Mouse (Mus musculus): ENCODE data around the gene Rabggta.
A peak's percentile ranks its signal among the peaks of the same experiment; 100 is the strongest.

Rabggta gene

DNA sequence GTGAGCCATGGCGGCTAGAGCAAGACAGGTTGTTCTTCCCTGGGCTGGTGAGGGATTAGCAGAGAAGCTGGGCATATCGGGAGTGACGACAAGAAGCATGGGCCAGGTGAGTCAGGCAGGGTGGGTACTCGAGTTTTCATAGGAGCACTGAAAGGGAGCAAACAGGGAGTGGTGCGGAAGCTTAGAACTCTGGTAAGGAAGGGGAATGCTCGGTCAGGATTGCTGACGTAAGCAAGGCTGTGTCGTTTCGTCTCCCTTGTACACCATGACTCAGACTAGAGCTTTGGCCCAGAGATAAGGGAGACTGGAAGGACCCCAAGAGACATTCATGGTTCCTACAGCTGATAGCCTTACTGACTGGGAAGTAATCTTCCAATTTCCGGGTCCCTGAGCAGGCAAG lies 11.8 kb upstream of the Rabggta start:
- DNase-seq (ENCODE audit: low read depth): no peak

DNA sequence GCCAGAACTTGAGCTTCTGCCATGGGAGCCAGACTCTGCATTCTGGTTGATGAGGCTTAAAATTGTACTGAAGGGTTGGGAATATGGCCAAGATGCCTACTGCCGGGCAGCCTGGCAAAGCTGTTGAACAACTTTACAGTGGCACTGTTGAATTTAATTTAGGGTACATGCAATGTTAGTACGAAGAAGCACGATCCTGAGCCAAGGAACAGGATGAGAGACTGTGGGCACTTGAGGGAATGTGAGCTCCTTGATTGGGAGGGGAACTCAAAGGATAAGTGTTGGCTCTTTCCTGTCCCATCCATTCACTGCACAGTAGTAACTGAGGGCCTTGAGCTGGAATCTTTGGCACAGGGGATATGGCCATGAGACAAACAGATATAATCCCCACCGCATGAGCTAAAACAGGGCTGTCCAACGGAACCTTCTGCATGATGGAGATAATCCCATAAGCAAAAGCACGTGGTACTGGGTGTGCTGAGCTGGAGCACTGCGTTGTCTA lies 8.5 kb upstream of the Rabggta start:
- no peak for DNase-seq (ENCODE audit: low read depth)

DNA sequence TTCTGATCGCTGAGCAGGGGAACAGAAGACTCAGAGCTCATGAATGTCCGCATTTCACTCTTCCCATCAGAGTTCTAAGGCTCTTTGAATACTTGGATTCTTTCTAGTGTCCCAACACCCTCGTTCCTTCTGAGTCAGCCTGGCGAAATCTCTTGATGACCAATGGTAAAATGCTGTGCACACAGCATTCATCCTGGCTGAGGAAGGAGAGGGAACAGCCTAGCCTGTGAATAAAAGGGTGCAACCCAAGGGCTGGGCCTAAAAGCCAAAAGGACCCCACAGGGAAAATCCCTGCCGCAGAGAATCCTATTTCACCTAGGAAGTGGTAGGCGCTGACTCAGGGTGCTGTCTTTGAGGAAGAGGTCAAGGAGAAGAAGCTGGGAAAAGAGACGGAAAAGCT lies 8.1 kb upstream of the Rabggta start:
- no peak for DNase-seq (ENCODE audit: low read depth)

GRCm38 (mm10) chr14:55727889-55728685 lies 6.0 kb upstream of the Rabggta start:
- no peak for DNase-seq (ENCODE audit: low read depth)

DNA sequence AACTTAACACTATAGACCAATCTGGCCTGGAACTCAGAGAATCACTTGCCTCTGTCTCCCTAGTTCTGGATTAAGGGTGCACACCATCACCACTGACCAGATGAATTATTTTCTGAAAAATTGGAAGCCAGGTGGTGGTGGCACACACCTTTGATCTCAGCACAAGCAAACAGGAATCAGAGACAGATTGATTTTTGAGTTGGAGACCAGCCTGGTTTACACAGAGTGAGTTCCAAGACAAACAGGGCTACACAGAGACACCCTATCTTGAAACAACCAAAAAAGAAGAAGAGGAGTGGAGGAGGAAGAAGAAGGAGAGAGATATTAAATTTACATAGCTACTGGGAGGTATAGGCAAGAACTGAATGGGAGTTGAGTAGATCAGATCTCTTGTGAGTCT lies 4.2 kb upstream of the Rabggta start:
- DNase-seq (ENCODE audit: low read depth): no peak

- DNase-seq (ENCODE audit: low read depth): peak; percentile 72
Observed at GRCm38 (mm10) chr14:55724411-55724871, 2.4 kb upstream of the Rabggta start.

DNA sequence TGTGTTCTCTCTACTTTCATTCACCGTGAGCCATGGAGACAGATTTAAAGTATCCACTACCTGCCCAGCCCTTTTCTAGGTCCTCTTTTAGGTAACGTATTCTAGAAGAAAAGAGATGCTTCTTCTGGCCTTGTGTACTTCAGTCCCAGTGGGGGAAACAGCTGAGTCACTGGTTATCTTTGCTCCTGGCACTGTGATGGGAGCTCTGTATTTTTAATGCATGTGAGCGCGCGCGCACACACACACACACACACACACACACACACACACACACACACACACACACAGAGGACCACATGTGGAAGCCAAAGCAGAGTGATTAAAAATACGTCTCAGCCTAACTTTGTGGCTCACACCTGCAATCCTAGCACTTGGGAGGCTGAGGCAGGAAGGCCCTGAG lies 1.4 kb upstream of the Rabggta start:
- no peak for DNase-seq (ENCODE audit: low read depth)

DNA sequence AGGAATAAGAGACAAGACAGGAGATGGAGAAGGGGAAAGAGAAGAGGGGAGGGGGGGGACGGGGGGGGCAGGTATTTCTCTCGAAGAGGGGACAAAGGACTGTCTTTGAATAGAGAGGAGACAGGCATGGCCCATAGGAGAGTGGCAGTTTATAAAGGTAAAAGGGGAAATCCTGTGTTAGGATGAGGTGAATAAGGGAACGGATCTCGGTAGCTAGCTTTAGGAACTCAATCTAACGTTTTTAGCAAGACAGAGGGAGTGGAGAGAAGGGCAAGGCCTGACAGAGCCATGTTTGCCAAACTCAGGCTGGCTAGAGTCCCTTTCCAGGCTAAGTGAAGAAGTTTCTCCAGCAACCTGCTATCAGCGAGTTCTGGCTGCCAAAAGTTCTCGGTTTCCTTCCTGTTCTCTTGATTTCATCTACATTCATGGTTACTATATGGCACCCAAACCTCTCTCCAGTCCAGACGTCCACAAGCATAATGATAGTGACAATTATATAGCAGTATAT lies 429 bp upstream of the Rabggta start:
- no peak for DNase-seq (ENCODE audit: low read depth)

- DNase-seq (ENCODE audit: low read depth): no peak
Observed at GRCm38 (mm10) chr14:55721076-55721475, 987 bp downstream of the Rabggta start.

DNA sequence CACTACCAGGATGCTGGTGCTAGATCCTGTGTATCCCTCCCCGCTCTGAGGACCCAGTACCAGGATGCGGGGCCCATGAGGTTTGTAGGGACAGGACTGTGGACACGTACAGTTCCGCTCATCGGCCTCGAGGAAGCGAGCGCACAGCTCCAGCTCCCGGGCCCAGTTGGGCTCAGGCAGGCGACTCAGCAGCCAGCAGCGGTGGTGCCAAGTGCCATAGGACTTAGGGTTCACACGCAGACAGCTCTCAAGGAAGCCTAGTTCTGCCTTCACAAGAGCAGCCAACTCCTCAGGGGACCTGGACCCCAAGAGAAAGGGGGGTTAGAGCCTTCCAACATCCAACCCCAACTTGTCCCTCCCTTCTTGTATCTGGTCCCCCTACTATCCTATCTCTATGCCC lies 1.4 kb downstream of the Rabggta start:
- DNase-seq (ENCODE audit: low read depth): no peak

GRCm38 (mm10) chr14:55719737-55720136 lies 2.3 kb downstream of the Rabggta start:
- no peak for DNase-seq (ENCODE audit: low read depth)

DNA sequence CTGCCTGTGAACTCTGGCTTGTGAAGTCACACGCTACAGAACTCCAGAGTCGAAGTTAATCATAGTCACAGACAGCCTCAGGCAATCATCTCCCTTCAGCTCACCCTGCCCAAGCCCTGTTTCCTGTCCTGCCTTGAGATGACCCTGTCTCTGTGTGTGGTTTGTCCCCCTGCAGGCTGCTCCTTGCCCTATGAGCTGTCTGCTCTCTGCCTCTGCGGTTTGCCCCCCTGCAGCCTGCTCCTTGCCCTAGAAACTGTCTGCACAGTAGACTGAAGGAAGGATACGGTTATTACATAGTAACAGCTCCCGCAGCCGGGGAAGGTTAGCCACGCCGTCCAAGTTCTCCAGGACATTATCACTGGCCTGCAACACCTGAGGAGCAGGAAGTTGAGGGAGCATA lies 5.2 kb downstream of the Rabggta start:
- DNase-seq (ENCODE audit: low read depth): no peak

DNA sequence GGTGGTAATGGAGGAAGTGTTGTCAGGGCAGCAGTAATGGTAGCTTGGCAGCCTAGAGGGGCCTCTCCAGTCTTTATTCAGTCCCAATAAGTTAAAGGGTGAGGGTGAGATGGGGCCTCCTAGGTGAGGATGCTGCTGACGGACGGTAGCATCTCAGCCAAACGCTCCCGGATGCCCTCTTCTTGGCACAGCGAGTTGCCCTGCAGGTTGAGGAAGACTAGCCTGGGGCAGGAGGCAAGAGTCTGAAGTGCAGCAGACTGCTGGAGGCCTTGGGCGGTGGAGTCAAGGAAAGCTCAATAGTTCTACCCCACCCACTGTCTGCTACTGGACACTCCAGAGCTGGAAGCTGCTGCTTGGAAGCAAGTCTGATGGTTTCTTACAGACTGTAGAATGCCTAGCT lies 5.8 kb downstream of the Rabggta start:
- DNase-seq (ENCODE audit: low read depth): no peak

- DNase-seq (ENCODE audit: low read depth): no peak
Observed at GRCm38 (mm10) chr14:55714893-55715292, 7.2 kb downstream of the Rabggta start.

DNA sequence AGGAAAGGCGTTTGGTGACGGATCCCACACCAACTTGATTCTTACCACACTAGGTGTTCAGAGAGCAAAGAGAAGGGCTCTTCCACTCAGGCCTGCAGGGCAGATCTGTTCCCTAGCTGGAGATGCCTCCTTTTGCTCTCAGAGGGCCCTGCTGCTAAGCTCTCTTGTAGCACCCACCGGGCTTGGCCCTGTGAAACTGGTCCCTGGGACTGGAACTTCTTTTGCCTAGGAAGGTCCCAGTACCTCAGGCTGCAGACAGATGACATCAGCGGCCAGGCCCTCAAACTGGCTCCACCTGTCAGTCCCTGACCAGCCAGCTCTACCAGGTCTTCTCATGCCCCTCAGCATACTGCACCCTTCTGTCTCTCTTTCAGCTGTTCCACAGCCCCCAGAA lies 8.3 kb downstream of the Rabggta start, which contains the start of gene Tgm1:
Tgm1 (minus strand) TSS at position 198 of the 394 bp plus-strand sequence.
- DNase-seq (ENCODE audit: low read depth): no peak

DNA sequence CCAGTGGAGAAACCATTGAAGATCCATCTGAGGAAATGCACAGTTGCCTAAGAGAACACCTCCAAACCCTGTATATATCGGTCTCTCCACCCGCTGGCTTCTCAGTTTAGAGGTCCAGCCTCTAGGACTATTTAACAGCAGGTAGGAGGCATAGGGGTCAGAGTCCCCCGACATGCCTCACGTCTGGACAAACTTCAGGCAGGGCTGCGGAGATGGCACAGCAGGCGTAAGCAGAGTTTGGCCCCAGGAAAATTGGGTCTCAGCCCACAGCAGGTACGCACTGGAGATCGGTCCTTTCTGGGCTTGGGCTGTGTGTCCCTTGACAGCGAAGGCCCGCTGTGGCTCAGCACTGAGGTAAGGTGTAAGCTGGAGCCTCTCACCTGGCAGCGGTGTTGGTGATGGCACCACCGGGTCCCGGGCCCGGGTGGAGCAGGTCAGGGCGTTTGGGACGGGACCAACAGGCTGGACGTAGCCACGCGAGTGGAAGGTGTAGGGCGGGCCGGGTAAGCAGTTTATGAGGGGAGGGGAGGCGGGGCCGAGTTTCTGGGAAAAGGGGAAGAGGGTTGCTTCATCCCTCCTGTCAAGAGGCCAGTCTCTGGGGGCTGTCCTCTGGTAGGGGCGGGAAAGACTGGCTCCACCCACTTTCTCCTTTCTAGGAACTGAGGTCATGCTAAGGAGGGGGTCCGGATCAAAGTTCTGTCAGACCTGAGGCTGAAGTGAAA lies 8.9 kb downstream of the Rabggta start:
- peak; percentile 56 for DNase-seq (ENCODE audit: low read depth)

DNA sequence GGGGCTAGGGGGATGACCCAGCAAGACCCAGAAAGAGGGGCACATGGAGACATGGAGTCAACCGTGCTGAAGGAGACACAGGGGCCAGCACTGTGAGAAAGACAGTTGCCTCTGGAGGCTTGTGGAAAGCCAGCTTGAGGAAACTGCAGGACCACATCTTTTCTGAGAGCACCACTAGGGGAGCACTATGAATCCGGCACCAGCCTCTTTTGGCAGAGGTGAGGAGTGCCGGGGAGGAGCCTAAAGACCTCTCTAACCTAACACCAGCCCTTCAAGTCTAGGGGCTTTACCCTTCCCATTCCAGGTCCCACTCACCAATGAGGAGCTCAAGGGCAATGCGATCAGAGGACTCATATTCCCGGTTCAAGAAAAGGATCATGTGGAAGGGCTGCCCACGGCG lies 10.3 kb downstream of the Rabggta start:
- no peak for DNase-seq (ENCODE audit: low read depth)

- no peak for DNase-seq (ENCODE audit: low read depth)
Observed at GRCm38 (mm10) chr14:55709509-55709908, 12.6 kb downstream of the Rabggta start.

DNA sequence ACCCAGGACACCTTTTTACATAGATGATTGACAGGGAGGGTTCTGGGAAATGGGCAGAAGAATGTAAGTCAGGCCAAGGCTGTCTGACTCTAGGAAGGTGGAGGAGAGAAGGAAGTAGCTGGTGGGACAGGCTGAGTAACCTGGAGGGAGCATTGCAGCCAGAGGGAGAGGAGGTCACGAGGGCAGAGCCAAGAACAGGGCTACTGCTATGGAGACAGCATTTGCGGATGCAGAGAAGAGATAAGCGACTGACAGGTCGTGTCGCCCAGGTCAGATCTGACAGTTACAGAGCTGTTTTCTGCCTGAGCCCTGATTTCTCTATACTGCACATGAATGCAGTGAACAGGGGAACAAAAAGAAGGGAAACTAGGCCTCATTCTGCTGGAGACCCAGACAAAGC lies 14.7 kb downstream of the Rabggta start:
- no peak for DNase-seq (ENCODE audit: low read depth)

GRCm38 (mm10) chr14:55706051-55706600 lies 15.9 kb downstream of the Rabggta start:
- no peak for DNase-seq (ENCODE audit: low read depth)

GRCm38 (mm10) chr14:55702761-55703160 lies 19.3 kb downstream of the Rabggta start:
- no peak for DNase-seq (ENCODE audit: low read depth)

DNA sequence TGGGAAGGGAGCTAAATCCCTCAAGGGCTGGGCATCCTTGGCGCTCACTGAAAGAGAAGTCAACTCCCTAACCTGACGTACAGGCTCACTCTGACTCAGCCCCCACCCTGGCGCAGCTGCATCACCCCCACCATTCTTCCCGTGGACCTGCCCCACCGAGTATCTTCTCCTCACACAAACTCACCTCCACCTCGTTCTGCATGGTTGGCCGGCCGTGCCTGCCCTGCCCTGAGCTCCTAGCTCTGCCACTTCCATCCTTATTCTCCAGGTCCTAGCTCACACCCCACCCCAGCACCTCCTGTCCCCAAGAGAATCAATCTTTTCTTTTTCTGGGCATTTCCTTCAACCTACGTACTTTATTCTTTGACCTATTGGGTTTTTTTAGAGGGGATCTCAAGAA lies 20.9 kb downstream of the Rabggta start:
- DNase-seq (ENCODE audit: low read depth): no peak

DNA sequence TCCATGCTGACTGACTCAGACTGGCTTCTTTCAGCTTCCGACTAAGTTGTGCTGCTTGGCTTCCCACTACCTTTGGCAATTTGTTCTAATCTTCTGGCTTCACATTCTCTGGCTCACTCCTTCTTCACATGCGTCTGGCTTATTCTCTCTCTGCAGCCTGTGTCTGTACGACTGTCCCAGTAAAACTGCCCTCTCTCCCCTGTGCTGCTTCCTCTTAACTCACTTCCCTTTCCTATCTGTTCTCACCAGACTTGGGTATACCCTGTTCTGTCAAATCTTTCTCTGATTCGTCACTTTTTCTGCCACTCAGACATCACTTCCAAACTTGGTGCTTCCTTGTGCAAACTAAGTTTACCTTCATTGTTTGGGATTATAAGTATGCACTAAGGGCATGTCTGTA lies 24.8 kb downstream of the Rabggta start:
- DNase-seq (ENCODE audit: low read depth): no peak

Data from c-Kit-positive CD71-negative TER-119-negative erythroid progenitor cells, embryonic 14.5 days (primary cell).